Mouse (Mus musculus): ENCODE data around the gene Bcl9.

DNA sequence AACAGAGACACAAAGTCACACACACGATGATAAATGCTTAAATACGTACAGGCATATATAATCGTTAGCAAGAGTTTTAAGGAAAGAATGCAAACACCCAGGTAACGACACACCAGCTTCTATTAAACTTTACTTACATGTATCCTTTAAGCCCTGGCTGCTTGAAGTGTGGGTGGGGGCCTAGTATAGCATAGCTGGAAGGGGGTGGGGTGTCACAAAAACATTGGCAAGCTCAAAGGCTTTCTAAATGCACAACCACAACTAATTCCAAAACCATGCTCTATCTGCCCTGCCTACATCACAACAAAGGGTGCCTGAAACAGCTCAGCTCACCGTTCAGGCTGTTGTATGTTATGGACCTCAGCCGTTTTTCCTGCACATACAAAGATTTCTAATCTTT, 57.9 kb downstream of the Bcl9 start:
- TF ChIP-seq CTCF (IDR thresholded peaks at IDR 0.05; ENCODE audit: control insufficient read depth, insufficient read depth, insufficient read length) (no peak), USF1 (IDR thresholded peaks at IDR 0.05; ENCODE audit: low read depth) (no peak), MAX (IDR thresholded peaks at IDR 0.05) (no peak), MYOG (IDR thresholded peaks at IDR 0.05; ENCODE audit: control insufficient read depth, extremely low read depth, insufficient read length) (no peak), MYOD1 (IDR thresholded peaks at IDR 0.05; ENCODE audit: control insufficient read depth, insufficient read length, low read depth) (no peak), CEBPB (IDR thresholded peaks at IDR 0.05; ENCODE audit: low read depth) (no peak), FOSL1 (IDR thresholded peaks at IDR 0.05; ENCODE audit: insufficient read depth, low read length, poor library complexity, severe bottlenecking) (no peak)
